Mouse (Mus musculus): Measurements from ENCODE around the gene Zbtb12.

DNA sequence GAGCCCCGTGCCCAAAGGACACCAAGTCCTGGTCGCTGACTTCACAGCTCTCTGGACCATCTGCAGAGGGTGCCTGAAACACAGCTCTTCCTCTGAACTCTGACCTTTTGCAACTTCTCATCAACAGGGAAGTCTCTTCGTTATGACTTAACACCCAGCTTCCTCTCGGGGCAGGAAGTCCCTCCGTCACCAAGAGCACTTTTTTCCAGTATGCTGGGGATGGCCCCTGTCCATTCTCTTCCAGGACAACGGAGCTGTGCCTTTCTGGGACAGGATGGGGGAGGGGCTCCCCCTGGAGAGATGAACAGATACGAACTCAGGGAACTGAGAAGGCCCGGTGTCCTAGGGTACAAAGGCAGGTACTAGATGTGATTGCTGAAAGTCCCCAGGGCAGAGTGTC, 55.5 kb downstream of the Zbtb12 start:
- no peak for TF ChIP-seq MAFK (IDR thresholded peaks at IDR 0.05; ENCODE audit: insufficient read depth, low read depth, low read length)
- no peak for TF ChIP-seq HCFC1 (IDR thresholded peaks at IDR 0.05; ENCODE audit: borderline replicate concordance, insufficient read depth, low read length)
- TF ChIP-seq CHD2 (IDR thresholded peaks at IDR 0.05; ENCODE audit: low read depth, low read length), result no peak
- TF ChIP-seq ZC3H11A (IDR thresholded peaks at IDR 0.05; ENCODE audit: borderline replicate concordance, low read depth, low read length), result no peak
- no peak for TF ChIP-seq ZNF384 (IDR thresholded peaks at IDR 0.05; ENCODE audit: low read depth, low read length)

All from ES-E14 (cell line).